Comparison of ENCODE assay signal across 7 mouse cellular contexts in the genomic region with DNA sequence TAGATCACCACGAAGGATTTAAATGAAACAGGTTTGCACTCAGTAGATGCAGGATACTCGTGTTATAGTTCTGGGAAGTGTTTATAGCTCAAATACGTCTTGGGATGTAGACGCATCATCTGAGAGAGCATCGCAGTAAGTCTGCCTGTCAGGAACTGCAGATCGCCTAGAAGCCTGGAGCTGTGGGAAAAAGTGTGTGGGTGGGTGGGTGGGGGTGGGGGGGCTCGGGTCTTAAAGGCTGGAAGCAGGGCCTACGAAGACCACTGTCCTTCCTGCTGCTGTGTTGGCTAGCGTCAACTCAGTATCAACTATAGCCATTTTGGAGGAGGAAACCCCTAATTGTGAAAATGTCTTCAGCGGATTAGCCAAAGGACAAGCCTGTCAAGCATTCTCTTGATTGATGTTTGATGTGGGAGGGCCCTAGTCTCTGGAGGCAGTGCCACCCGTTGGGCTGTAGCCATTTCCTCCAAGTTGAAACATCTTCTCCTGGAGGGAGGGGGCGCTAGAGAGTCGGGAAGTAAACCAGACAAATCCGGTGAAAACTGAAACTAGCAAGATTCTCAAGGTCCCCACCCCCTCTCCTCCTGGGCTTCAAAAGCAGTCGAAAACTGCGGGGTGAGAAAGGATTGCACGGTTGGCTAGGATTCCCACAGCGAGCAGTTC. TPM values are rescaled to one million over a fixed set of nuclear protein-coding genes. Genes with fewer than 3 reads are reported as not detected.
DNase-seq lines count a peak whose midpoint lies in the region; ATAC-seq and TF ChIP-seq lines count a peak whose summit lies in the region.

A gene (plus strand): TSS at position 585 of the 663 bp plus-strand sequence.

- peak; percentile 55; the same call in 1 of the 2 replicates for TF ChIP-seq CTCF in bone marrow, adult 2 months (IDR thresholded peaks at IDR 0.05; ENCODE audit: control insufficient read depth, insufficient read depth, low read length)
- TF ChIP-seq CTCF in heart, adult 2 months (IDR thresholded peaks at IDR 0.05) = peak; percentile 90
- TF ChIP-seq CTCF in kidney, adult 2 months (conservative IDR thresholded peaks at IDR 0.05; ENCODE audit: insufficient read depth, insufficient read length, low read depth, low read length) = peak; percentile 67

- H3K9ac ChIP-seq in embryonic facial prominence, embryonic 13.5 days = peak within 1 kb of the TSS; percentile 56
- peak within 1 kb of the TSS; percentile 74 for H3K9ac ChIP-seq in heart, adult 2 months (ENCODE audit: low read depth, low read length)
- peak within 1 kb of the TSS; percentile 8; the same call in 1 of the 2 replicates for H3K9ac ChIP-seq in limb, embryonic 11.5 days (ENCODE audit: low read length)
- no peak within 1 kb of the TSS for H3K9ac ChIP-seq in midbrain, embryonic 13.5 days (replicated peaks)

- no peak within 1 kb of the TSS for H3K27ac ChIP-seq in bone marrow, adult 2 months (ENCODE audit: control insufficient read depth, insufficient read depth, low read depth, low read length, poor library complexity)
- no peak within 1 kb of the TSS for H3K27ac ChIP-seq in embryonic facial prominence, embryonic 13.5 days
- peak within 1 kb of the TSS; percentile 72 for H3K27ac ChIP-seq in heart, adult 2 months
- H3K27ac ChIP-seq in kidney, adult 2 months (ENCODE audit: insufficient read depth, low read depth, low read length) = no peak within 1 kb of the TSS
- H3K27ac ChIP-seq in limb, embryonic 11.5 days (replicated peaks; ENCODE audit: low read depth, low read length) = no peak within 1 kb of the TSS
- no peak within 1 kb of the TSS for H3K27ac ChIP-seq in midbrain, embryonic 13.5 days

- peak within 1 kb of the TSS; percentile 67 for H3K4me3 ChIP-seq in bone marrow, adult 2 months (replicated peaks; ENCODE audit: control insufficient read depth, low read depth, low read length)
- peak within 1 kb of the TSS; percentile 32 for H3K4me3 ChIP-seq in embryonic facial prominence, embryonic 13.5 days
- peak within 1 kb of the TSS; percentile 62 for H3K4me3 ChIP-seq in heart, adult 2 months
- peak within 1 kb of the TSS; percentile 58 for H3K4me3 ChIP-seq in kidney, adult 2 months (ENCODE audit: insufficient read depth, low read depth, low read length)
- no peak within 1 kb of the TSS for H3K4me3 ChIP-seq in limb, embryonic 11.5 days (ENCODE audit: low read depth, low read length)
- H3K4me3 ChIP-seq in midbrain, embryonic 13.5 days (replicated peaks) = no peak within 1 kb of the TSS

- peak; percentile 59; the same call in 1 of the 2 replicates for ATAC-seq in embryonic facial prominence, embryonic 13.5 days (ENCODE audit: insufficient number of reproducible peaks, insufficient read depth, low FRiP score, low TSS enrichment, low read depth)
- peak; percentile 74; the same call in 1 of the 2 replicates for ATAC-seq in limb, embryonic 11.5 days (ENCODE audit: insufficient number of reproducible peaks, low FRiP score, low TSS enrichment, low read depth)
- peak; percentile 67 for ATAC-seq in midbrain, embryonic 13.5 days

- intact Hi-C loops in heart, adult 2 months (cut with DNase I) = loop anchor here (2.0 kb wide), 1 partner anchor 234 kb away; no protein-coding TSS in a partner anchor

- DNase-seq in heart, adult 2 months = peak; percentile 83 to 88
- DNase-seq in kidney, adult 2 months = peak; percentile 92
- DNase-seq in limb, embryonic 11.5 days (ENCODE audit: low spot score) = peak; percentile 80
- peak; percentile 54 for DNase-seq in spleen, adult 12 weeks (ENCODE audit: low spot score)

- TF ChIP-seq EP300 in heart, adult 2 months (IDR thresholded peaks at IDR 0.05; ENCODE audit: insufficient read depth, low read depth, low read length) = no peak

- no peaks in the 10 kb centered on the region for H3K9me3 ChIP-seq in embryonic facial prominence, embryonic 13.5 days
- H3K9me3 ChIP-seq in limb, embryonic 11.5 days (ENCODE audit: control insufficient read depth, low read length) = no peaks in the 10 kb centered on the region
- no peaks in the 10 kb centered on the region for H3K9me3 ChIP-seq in midbrain, embryonic 13.5 days

- no peaks in the 10 kb centered on the region for H3K4me1 ChIP-seq in bone marrow, adult 2 months (ENCODE audit: control insufficient read depth, insufficient read depth, low read length)
- peaks cover 6% of the 10 kb centered on the region; the same call in 1 of the 2 replicates for H3K4me1 ChIP-seq in embryonic facial prominence, embryonic 13.5 days
- no peaks in the 10 kb centered on the region for H3K4me1 ChIP-seq in heart, adult 2 months (ENCODE audit: control insufficient read depth, insufficient read depth, low read length)
- no peaks in the 10 kb centered on the region for H3K4me1 ChIP-seq in kidney, adult 2 months (ENCODE audit: control insufficient read depth, insufficient read depth, low read length)
- H3K4me1 ChIP-seq in limb, embryonic 11.5 days (ENCODE audit: control insufficient read depth, insufficient read depth, low read length) = no peaks in the 10 kb centered on the region
- H3K4me1 ChIP-seq in midbrain, embryonic 13.5 days (replicated peaks) = no peaks in the 10 kb centered on the region

- TF ChIP-seq POLR2A in bone marrow, adult 2 months (IDR thresholded peaks at IDR 0.05; ENCODE audit: borderline replicate concordance, control insufficient read depth, low read depth, low read length) = no peak
- 0 out of 2 replicates have a peak, but pooled peaks have one; percentile 37 for TF ChIP-seq POLR2A in heart, adult 2 months (IDR thresholded peaks at IDR 0.05; ENCODE audit: insufficient read depth, low read depth, low read length)
- TF ChIP-seq POLR2A in kidney, adult 2 months (IDR thresholded peaks at IDR 0.05; ENCODE audit: low read depth, low read length) = no peak

- no peaks in the 10 kb centered on the region for H3K36me3 ChIP-seq in embryonic facial prominence, embryonic 13.5 days
- no peaks in the 10 kb centered on the region for H3K36me3 ChIP-seq in heart, adult 2 months (ENCODE audit: control insufficient read depth, insufficient read depth, low read length)
- no peaks in the 10 kb centered on the region for H3K36me3 ChIP-seq in kidney, adult 2 months (ENCODE audit: control insufficient read depth, insufficient read depth, low read length)
- no peaks in the 10 kb centered on the region for H3K36me3 ChIP-seq in limb, embryonic 11.5 days (ENCODE audit: control insufficient read depth, insufficient read depth, low read length)
- H3K36me3 ChIP-seq in midbrain, embryonic 13.5 days = no peaks in the 10 kb centered on the region

- no peaks in the 10 kb centered on the region for H3K79me2 ChIP-seq in heart, adult 2 months (replicated peaks; ENCODE audit: control insufficient read depth, insufficient read depth, low read length)

- peak within 1 kb of the TSS; percentile 54 for H3K4me2 ChIP-seq in embryonic facial prominence, embryonic 13.5 days
- peak within 1 kb of the TSS; percentile 30 for H3K4me2 ChIP-seq in limb, embryonic 11.5 days (ENCODE audit: low read depth, severe bottlenecking)
- H3K4me2 ChIP-seq in midbrain, embryonic 13.5 days (replicated peaks) = peak within 1 kb of the TSS; percentile 30

- H3K27me3 ChIP-seq in embryonic facial prominence, embryonic 13.5 days = no peaks in the 10 kb centered on the region
- H3K27me3 ChIP-seq in heart, adult 2 months (ENCODE audit: control insufficient read depth, insufficient read depth, low read length) = no peaks in the 10 kb centered on the region
- H3K27me3 ChIP-seq in kidney, adult 2 months (replicated peaks; ENCODE audit: control insufficient read depth, insufficient read depth, low read length) = no peaks in the 10 kb centered on the region
- H3K27me3 ChIP-seq in limb, embryonic 11.5 days (ENCODE audit: control insufficient read depth, insufficient read depth, low read length) = no peaks in the 10 kb centered on the region
- H3K27me3 ChIP-seq in midbrain, embryonic 13.5 days = no peaks in the 10 kb centered on the region

- 36% methylated on average over 18 of the region's 18 CpGs for WGBS in bone marrow, adult 2 months
- WGBS in embryonic facial prominence, embryonic 13.5 days = 27% methylated on average over 18 of the region's 18 CpGs
- WGBS in heart, adult 2 months = 28% methylated on average over 18 of the region's 18 CpGs
- WGBS in kidney, adult 2 months = 29% methylated on average over 18 of the region's 18 CpGs
- WGBS in limb, embryonic 11.5 days = 23% methylated on average over 18 of the region's 18 CpGs
- 28% methylated on average over 18 of the region's 18 CpGs for WGBS in midbrain, embryonic 13.5 days

RNA-seq across cellular contexts. Expression of the gene that starts here (rescaled TPM):
- 0.75 TPM in 1 of 2 replicates, not detected in the other for polyA plus RNA-seq in bone marrow, adult 2 months (2011; ENCODE audit: insufficient read depth, insufficient read length, low replicate concordance, missing spikeins)
- 7.9 and 8.4 TPM in 2 replicates for polyA plus RNA-seq in embryonic facial prominence, embryonic 13.5 days (2015; fragmentation: Nextera tagmentation; extraction: Ambion mirVana)
- total RNA-seq in heart, adult 2 months (2021) = 1 to 10 TPM; 1.9 to 2.4 TPM
- polyA plus RNA-seq in heart, adult 2 months (2012; rRNA removed) = 0.94 and 1.4 TPM in 2 replicates
- 1.3 and 1.5 TPM in 2 replicates for polyA plus RNA-seq in kidney, adult 2 months (2012; rRNA removed)
- polyA plus RNA-seq in limb, embryonic 11.5 days (2014; fragmentation: Nextera tagmentation; extraction: Ambion mirVana) = 7.2 TPM in 2 replicates
- 9.6 and 10.1 TPM in 2 replicates for polyA plus RNA-seq in midbrain, embryonic 13.5 days (2015; fragmentation: Nextera tagmentation; extraction: Ambion mirVana)

Comparison
In these comparisons a context has a peak if more than half of its experiments do, and no peak if none do; other contexts are left out.
1. H3K4me3 ChIP-seq: peak in bone marrow, adult 2 months (single experiment), embryonic facial prominence, embryonic 13.5 days (single experiment), heart, adult 2 months (single experiment) and kidney, adult 2 months (single experiment); none in limb, embryonic 11.5 days (single experiment) and midbrain, embryonic 13.5 days (single experiment).
2. Peak in every context shown above with its lines, with median percentiles within 50 percentile points of each other: CTCF ChIP-seq, ATAC-seq, H3K4me2 ChIP-seq and DNase-seq.